Mouse (Mus musculus) myocyte (in vitro differentiated cells): ENCODE measurements at regions not wholly inside any gene's neighbourhood (a gene's known extent, or its start where the extent isn't known, plus 50 kb on each side); places are given as distances from the start of the nearest gene placed in this dataset.

Experiments
- H3K27me3 ChIP-seq: one replicate; pipeline ENCODE4 v1.6.1; 2011; ENCODE audit not compliant: control insufficient read depth, insufficient read depth, insufficient read length
- H3K36me3 ChIP-seq: one replicate; pipeline ENCODE4 v1.6.1; 2011; ENCODE audit not compliant: control insufficient read depth, insufficient read depth
- H3K4me2 ChIP-seq: one replicate; pipeline ENCODE4 v1.6.1; 2011; ENCODE audit warnings: low read depth, control low read depth
- H3K4me3 ChIP-seq: one replicate; pipeline ENCODE4 v1.5.1; 2011; ENCODE audit warnings: mild to moderate bottlenecking, control low read depth, moderate library complexity
- H3K79me2 ChIP-seq: one replicate; pipeline ENCODE4 v1.6.1; 2011; ENCODE audit not compliant: control insufficient read depth, insufficient read depth
- H3ac ChIP-seq: one replicate; pipeline ENCODE4 v1.6.1; 2011; ENCODE audit not compliant: control insufficient read depth, insufficient read length
- CEBPB ChIP-seq: IDR thresholded peaks from 2 replicates; pipeline ENCODE4 v1.6.1; 2011; ENCODE audit warnings: mild to moderate bottlenecking, moderate library complexity; ENCODE audit not compliant: poor library complexity, insufficient read depth, severe bottlenecking
- E2F4 ChIP-seq: IDR thresholded peaks from one replicate; pipeline ENCODE4 v1.6.1; 2011; ENCODE audit warnings: mild to moderate bottlenecking, control low read depth, moderate library complexity; ENCODE audit not compliant: insufficient read depth
- MAX ChIP-seq: IDR thresholded peaks from one replicate; pipeline ENCODE4 v1.6.1; 2011; ENCODE audit warnings: low read depth, mild to moderate bottlenecking, control low read depth
- MYOD1 ChIP-seq, 3 experiments: IDR thresholded peaks; one replicate each; pipeline ENCODE4 v1.6.1; 2011; ENCODE audit warnings: control low read depth in 2 of 3, low read depth in 2 of 3, mild to moderate bottlenecking in 2 of 3, moderate library complexity in 1 of 3; ENCODE audit not compliant: insufficient read length in 2 of 3, control insufficient read depth in 1 of 3
- MYOG ChIP-seq, 3 experiments: IDR thresholded peaks; one replicate each; pipeline ENCODE4 v1.6.1; 2011; ENCODE audit warnings: control low read depth in 2 of 3, low read depth in 2 of 3, mild to moderate bottlenecking in 2 of 3; ENCODE audit not compliant: insufficient read length in 2 of 3, control insufficient read depth in 1 of 3, insufficient read depth in 1 of 3
- POLR2A ChIP-seq: IDR thresholded peaks from one replicate; pipeline ENCODE4 v1.6.1; 2011; ENCODE audit warnings: low read depth, mild to moderate bottlenecking, control low read depth, moderate library complexity; ENCODE audit not compliant: insufficient read length
- POLR2AphosphoS2 ChIP-seq: IDR thresholded peaks from one replicate; pipeline ENCODE4 v1.6.1; 2011; ENCODE audit warnings: low read depth, control low read depth; ENCODE audit not compliant: insufficient read length
- REST ChIP-seq: IDR thresholded peaks from one replicate; pipeline ENCODE4 v1.6.1; 2011; ENCODE audit warnings: mild to moderate bottlenecking, control low read depth, moderate library complexity; ENCODE audit not compliant: insufficient read depth, insufficient read length
- SRF ChIP-seq: IDR thresholded peaks from one replicate; pipeline ENCODE4 v1.6.1; 2011; ENCODE audit warnings: low read depth; ENCODE audit not compliant: control insufficient read depth, insufficient read length
- TCF12 ChIP-seq: IDR thresholded peaks from one replicate; pipeline ENCODE4 v1.6.1; 2011; ENCODE audit warnings: mild to moderate bottlenecking, control low read depth; ENCODE audit not compliant: poor library complexity, insufficient read depth, severe bottlenecking
- TCF3 ChIP-seq: IDR thresholded peaks from one replicate; pipeline ENCODE4 v1.6.1; 2011; ENCODE audit warnings: low read depth, control low read depth; ENCODE audit not compliant: insufficient read length
- USF1 ChIP-seq: IDR thresholded peaks from one replicate; pipeline ENCODE4 v1.6.1; 2011; ENCODE audit warnings: low read depth, mild to moderate bottlenecking, control low read depth, moderate library complexity

GRCm38 (mm10) chr4:9028946-9029345, 790.1 kb upstream of the Car8 start:
- Histone ChIP-seq H3K4me2 (peak overlapping the region; percentile 95), H3K4me3 (no peak overlapping the region), H3ac (no peak overlapping the region), H3K79me2 (no peaks in the 10 kb centered on the region), H3K36me3 (no peaks in the 10 kb centered on the region), H3K27me3 (no peaks in the 10 kb centered on the region)
- TF ChIP-seq TCF3 (no peak), MYOG (IDR thresholded peaks at IDR 0.05; ENCODE audit: control insufficient read depth in 1 of 3, insufficient read depth in 1 of 3, insufficient read length in 2 of 3, low read depth in 2 of 3) (no peak), E2F4 (no peak), POLR2AphosphoS2 (no peak)

- no peaks in the 10 kb centered on the region for H3K36me3 ChIP-seq
- H3K4me3 ChIP-seq, result peak overlapping the region; percentile 23
- H3ac ChIP-seq, result peak overlapping the region; percentile 32
- TF ChIP-seq TCF3 (no peak), MYOD1 (IDR thresholded peaks at IDR 0.05; ENCODE audit: control insufficient read depth in 1 of 3, insufficient read length in 2 of 3, low read depth in 2 of 3) (peak in 1 of 3 experiments; percentile 55), MAX (no peak), TCF12 (peak; percentile 6), REST (no peak), POLR2AphosphoS2 (no peak), MYOG (IDR thresholded peaks at IDR 0.05; ENCODE audit: control insufficient read depth in 1 of 3, insufficient read depth in 1 of 3, insufficient read length in 2 of 3, low read depth in 2 of 3) (peak in 1 of 3 experiments; percentile 17), SRF (no peak)
- H3K79me2 ChIP-seq, result no peaks in the 10 kb centered on the region
- H3K4me2 ChIP-seq, result peak overlapping the region; percentile 95
- no peaks in the 10 kb centered on the region for H3K27me3 ChIP-seq
These were observed 789.6 kb upstream of the Car8 start for GRCm38 (mm10) chr4:9028475-9028874.

GRCm38 (mm10) chr4:9027798-9028404, 789.1 kb upstream of the Car8 start:
- no peaks in the 10 kb centered on the region for H3K36me3 ChIP-seq
- TF ChIP-seq MYOG (IDR thresholded peaks at IDR 0.05; ENCODE audit: control insufficient read depth in 1 of 3, insufficient read depth in 1 of 3, insufficient read length in 2 of 3, low read depth in 2 of 3), result peak in 1 of 3 experiments; percentile 2
- TF ChIP-seq POLR2AphosphoS2, result no peak
- no peak for TF ChIP-seq TCF12
- TF ChIP-seq USF1, result no peak
- no peak for TF ChIP-seq POLR2A
- no peak for TF ChIP-seq SRF
- H3K79me2 ChIP-seq, result no peaks in the 10 kb centered on the region
- H3ac ChIP-seq, result peak overlapping the region; percentile 32
- H3K4me3 ChIP-seq, result peak overlapping the region; percentile 23
- H3K27me3 ChIP-seq, result no peaks in the 10 kb centered on the region
- H3K4me2 ChIP-seq, result peak overlapping the region; percentile 95

GRCm38 (mm10) chr4:9027383-9027782, 788.5 kb upstream of the Car8 start:
- H3K4me3 ChIP-seq, result peak overlapping the region; percentile 23
- H3K4me2 ChIP-seq, result peak overlapping the region; percentile 95
- no peaks in the 10 kb centered on the region for H3K36me3 ChIP-seq
- H3K79me2 ChIP-seq, result no peaks in the 10 kb centered on the region
- no peak for TF ChIP-seq MYOG (IDR thresholded peaks at IDR 0.05; ENCODE audit: control insufficient read depth in 1 of 3, insufficient read depth in 1 of 3, insufficient read length in 2 of 3, low read depth in 2 of 3)
- no peaks in the 10 kb centered on the region for H3K27me3 ChIP-seq
- peak overlapping the region; percentile 32 for H3ac ChIP-seq

GRCm38 (mm10) chr4:9026841-9027240, 788.0 kb upstream of the Car8 start:
- TF ChIP-seq E2F4, result no peak
- TF ChIP-seq TCF12, result no peak
- no peak for TF ChIP-seq POLR2A
- no peak for TF ChIP-seq TCF3
- TF ChIP-seq SRF, result no peak
- TF ChIP-seq CEBPB, result no peak
- no peak for TF ChIP-seq POLR2AphosphoS2
- no peak for TF ChIP-seq USF1
- TF ChIP-seq MYOD1 (IDR thresholded peaks at IDR 0.05; ENCODE audit: control insufficient read depth in 1 of 3, insufficient read length in 2 of 3, low read depth in 2 of 3), result no peak
- no peak for TF ChIP-seq MAX
- no peak for TF ChIP-seq REST
- TF ChIP-seq MYOG (IDR thresholded peaks at IDR 0.05; ENCODE audit: control insufficient read depth in 1 of 3, insufficient read depth in 1 of 3, insufficient read length in 2 of 3, low read depth in 2 of 3), result no peak
- no peaks in the 10 kb centered on the region for H3K27me3 ChIP-seq
- H3ac ChIP-seq, result no peak overlapping the region
- H3K4me3 ChIP-seq, result no peak overlapping the region
- H3K4me2 ChIP-seq, result no peak overlapping the region
- no peaks in the 10 kb centered on the region for H3K36me3 ChIP-seq
- no peaks in the 10 kb centered on the region for H3K79me2 ChIP-seq
